Mouse (Mus musculus): Measurements from ENCODE around the gene Nbas. TPM values are rescaled to one million over a fixed set of nuclear protein-coding genes. Genes with fewer than 3 reads are reported as not detected.

Gene Nbas
- polyA plus RNA-seq, 1 experiment from 2014 or later = 12.9 TPM

Other genes with a start within 250 kb of the Nbas start
- gene Ddx1, start 19.9 kb upstream of the Nbas start, polyA plus RNA-seq (2015; fragmentation: Nextera tagmentation; extraction: Ambion mirVana) = 151 and 156 TPM in 2 replicates